Mouse (Mus musculus) forebrain, embryonic 15.5 days (tissue): ENCODE measurements around the gene Igdcc3. TPM values are rescaled to one million over a fixed set of nuclear protein-coding genes. Genes with fewer than 3 reads are reported as not detected.

Experiments used
- ATAC-seq: fragments of 200-750 bp; cut with Nextera tagmentation; replicated peaks from 2 replicates; pipeline ENCODE4 v1.8.0; 2017; ENCODE audit warnings: mild to moderate bottlenecking, moderate TSS enrichment, moderate library complexity
- H3K27ac ChIP-seq: fragments of 300-500 bp; sonication (generic); replicated peaks from 2 replicates; pipeline ENCODE4 v1.5.1; 2015; ENCODE audit warnings: mild to moderate bottlenecking, inconsistent platforms
- H3K27me3 ChIP-seq: fragments of 300-500 bp; sonication (generic); 2 replicates; pipeline ENCODE4 v1.6.1; 2015; ENCODE audit warnings: inconsistent platforms
- H3K36me3 ChIP-seq: fragments of 300-500 bp; sonication (generic); 2 replicates; pipeline ENCODE4 v1.6.1; 2015; ENCODE audit warnings: mild to moderate bottlenecking, inconsistent platforms
- H3K4me1 ChIP-seq: fragments of 300-500 bp; sonication (generic); 2 replicates; pipeline ENCODE4 v1.6.1; 2015; ENCODE audit warnings: inconsistent platforms
- H3K4me2 ChIP-seq: fragments of 300-500 bp; sonication (generic); replicated peaks from 2 replicates; pipeline ENCODE4 v1.6.1; 2015; ENCODE audit warnings: mild to moderate bottlenecking, inconsistent platforms
- H3K4me3 ChIP-seq: fragments of 300-500 bp; sonication (generic); 2 replicates; pipeline ENCODE4 v1.5.1; 2015; ENCODE audit warnings: mild to moderate bottlenecking, inconsistent platforms
- H3K9ac ChIP-seq: fragments of 300-500 bp; sonication (generic); replicated peaks from 2 replicates; pipeline ENCODE4 v1.6.1; 2015; ENCODE audit warnings: mild to moderate bottlenecking, inconsistent platforms
- H3K9me3 ChIP-seq: fragments of 300-500 bp; sonication (generic); 2 replicates; pipeline ENCODE4 v1.6.1; 2016; ENCODE audit warnings: inconsistent platforms
- WGBS: fragments of 180-500 bp; shearing (Covaris S2); methylation state at CpG from one replicate; pipeline ENCODE4 v1.1.7; 2015; ENCODE audit warnings: mixed read lengths; 5-methylcytosine and 5-hydroxymethylcytosine counted together
- polyA plus RNA-seq: library from polyadenylated mRNA; unstranded; fragments of >200 nt; fragmentation: Nextera tagmentation; extraction: Ambion mirVana; gene quantifications from 2 replicates; pipeline ENCODE4 v1.2.1, GENCODE M21; 2015

Gene Igdcc3
- polyA plus RNA-seq, 1 experiment from 2014 or later = 9.6 TPM

DNA sequence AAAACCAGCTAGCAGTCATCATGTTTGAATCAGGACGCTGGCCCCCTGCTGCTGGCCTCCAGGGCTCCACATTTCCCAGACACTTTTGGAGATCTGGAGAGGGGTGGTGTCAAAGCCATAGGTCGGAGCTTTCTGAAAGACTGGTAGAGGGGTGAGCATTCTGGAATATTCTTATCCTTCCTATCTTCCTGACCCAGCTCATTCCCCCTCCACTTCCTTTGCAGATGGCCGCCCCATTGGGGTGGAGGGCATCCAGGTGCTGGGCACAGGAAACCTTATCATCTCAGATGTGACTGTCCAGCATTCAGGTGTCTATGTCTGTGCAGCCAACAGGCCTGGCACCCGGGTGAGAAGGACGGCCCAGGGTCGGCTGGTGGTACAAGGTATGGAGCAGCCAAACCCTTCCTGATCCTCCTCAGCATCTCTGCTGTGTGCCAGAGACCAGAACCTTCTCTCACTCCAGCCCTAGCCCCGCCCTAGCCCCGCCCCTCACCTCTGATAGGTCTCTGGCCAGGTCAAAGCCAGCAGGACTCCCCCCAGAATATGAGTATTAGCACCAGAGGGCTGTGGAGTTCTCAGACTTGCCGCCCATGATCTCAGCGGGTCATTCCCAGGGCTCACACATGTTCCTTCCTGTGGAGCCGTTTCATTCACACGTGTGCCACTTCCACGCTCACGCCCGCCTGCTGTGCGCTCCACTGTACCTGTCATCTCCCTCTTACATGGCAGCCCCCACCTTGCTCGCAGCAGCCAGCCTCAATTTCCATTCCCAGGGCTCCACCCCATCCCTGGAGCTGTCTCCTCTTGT is 39.0 kb downstream of the Igdcc3 start:
- Histone ChIP-seq H3K4me3 (no peak overlapping the region), H3K27ac (peak overlapping the region; percentile 93), H3K4me1 (peaks cover 61% of the 10 kb centered on the region), H3K4me2 (peak overlapping the region; percentile 10; the same call in 1 of the 2 replicates), H3K27me3 (no peaks in the 10 kb centered on the region), H3K9me3 (no peaks in the 10 kb centered on the region), H3K36me3 (peaks cover 18% of the 10 kb centered on the region), H3K9ac (0 out of 2 replicates have a peak overlapping the region, but pooled peaks have one; percentile 13)
- ATAC-seq = no peak
- WGBS = 37% methylated on average over 17 of the region's 17 CpGs

DNA sequence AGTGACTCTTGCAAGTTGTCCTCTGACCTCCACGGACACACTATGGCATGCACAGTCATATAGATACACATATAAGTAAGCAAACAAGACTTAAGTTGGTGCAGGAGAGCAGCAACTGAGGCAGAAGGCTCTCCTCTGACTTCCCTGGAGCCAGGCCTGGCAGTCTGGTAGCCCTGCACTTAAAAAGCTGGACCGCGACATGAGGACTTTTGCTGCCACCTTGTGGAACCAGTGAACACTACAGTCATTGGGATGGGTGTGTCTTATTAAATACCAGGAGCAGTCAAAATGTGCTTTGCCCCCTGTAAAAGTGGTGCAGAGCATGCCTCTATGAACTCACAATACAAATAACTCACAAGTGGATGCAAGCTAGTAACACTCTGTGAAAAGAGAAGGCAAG is 47.6 kb downstream of the Igdcc3 start:
- Histone ChIP-seq H3K27me3 (no peaks in the 10 kb centered on the region), H3K9ac (no peak overlapping the region), H3K36me3 (peaks cover 13% of the 10 kb centered on the region), H3K4me3 (no peak overlapping the region), H3K27ac (no peak overlapping the region), H3K9me3 (no peaks in the 10 kb centered on the region), H3K4me2 (no peak overlapping the region), H3K4me1 (peaks cover 10% of the 10 kb centered on the region)
- ATAC-seq = peak; percentile 59; the same call in 1 of the 2 replicates
- WGBS = 5% methylated on average over 3 of the region's 3 CpGs

DNA sequence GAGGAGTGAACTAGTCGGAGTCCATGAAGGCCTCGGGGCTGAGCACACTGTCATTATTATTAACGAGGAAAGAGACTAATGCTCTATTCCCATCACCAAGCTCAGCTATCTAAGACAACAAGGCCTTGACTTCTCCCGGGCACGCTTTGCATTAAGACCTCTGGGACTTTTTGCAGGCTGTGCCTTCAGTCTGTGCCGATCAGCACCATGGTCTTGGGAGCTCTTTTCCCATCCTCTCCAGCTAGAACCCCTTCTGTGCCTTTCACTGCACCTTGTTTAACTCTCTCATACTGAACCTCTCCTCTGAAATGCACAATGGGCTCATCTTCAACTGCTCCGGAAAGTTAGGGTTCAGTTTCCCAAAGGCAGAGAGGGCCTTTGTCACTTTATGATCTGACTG is 49.3 kb downstream of the Igdcc3 start:
- 45% methylated on average over 7 of the region's 7 CpGs for WGBS
- peaks cover 13% of the 10 kb centered on the region for H3K4me1 ChIP-seq
- ATAC-seq = no peak
- H3K9me3 ChIP-seq = no peaks in the 10 kb centered on the region
- H3K27ac ChIP-seq = no peak overlapping the region
- H3K4me3 ChIP-seq = no peak overlapping the region
- H3K9ac ChIP-seq = no peak overlapping the region
- peaks cover under 1% of the 10 kb centered on the region for H3K36me3 ChIP-seq
- no peak overlapping the region for H3K4me2 ChIP-seq
- H3K27me3 ChIP-seq = no peaks in the 10 kb centered on the region

DNA sequence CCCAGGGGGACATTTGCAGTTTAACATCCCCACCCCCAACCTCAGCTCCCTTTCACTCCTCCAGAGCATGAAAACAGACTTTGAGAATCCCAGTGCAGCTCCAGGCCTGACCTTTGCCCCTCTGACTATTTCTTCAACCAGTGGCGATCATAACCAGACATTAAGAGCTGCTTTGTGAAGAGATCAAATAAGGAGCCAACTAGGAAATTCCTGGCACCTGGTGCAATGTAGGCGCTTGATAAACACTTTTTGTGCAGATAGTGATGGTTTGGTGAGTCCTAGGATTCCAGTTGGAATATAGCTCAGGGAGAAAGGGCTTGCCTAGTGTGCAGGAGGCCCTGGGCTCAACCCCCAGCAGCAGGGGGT is 50.4 kb downstream of the Igdcc3 start:
- H3K9ac ChIP-seq = no peak overlapping the region

DNA sequence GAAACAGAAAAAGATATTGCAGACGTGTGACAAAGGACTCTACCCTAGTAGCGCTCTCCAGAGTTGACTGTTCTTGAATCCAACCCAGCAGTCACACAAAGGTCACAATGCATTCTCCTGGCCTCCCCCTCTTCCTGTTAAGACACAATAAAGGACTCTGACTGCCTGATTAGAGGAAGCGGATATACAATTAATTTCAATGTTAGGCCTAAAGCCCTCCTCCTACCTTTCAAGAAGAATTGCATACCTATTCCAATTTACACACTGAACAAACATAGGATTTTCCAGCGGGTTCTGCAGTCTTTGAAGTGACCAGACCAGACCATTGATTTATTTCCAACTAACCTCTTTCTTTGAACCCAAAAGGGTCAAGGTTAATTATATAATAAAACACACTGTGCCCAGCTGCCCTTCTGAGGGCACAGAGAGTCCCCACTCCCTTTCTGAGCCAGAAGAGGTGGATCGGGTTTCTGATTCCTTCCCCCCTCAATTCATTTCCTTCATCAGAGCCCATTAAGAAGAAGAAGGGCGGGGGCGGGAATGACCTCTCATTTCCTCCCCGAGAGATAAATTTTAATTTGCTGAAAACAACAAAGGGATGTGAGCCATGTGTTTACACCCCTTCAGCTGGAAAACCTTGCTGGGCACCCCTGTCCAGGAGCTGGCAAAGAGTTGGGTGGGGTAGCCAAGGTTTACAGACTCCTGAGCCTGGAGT is 50.9 kb downstream of the Igdcc3 start:
- Histone ChIP-seq H3K36me3 (no peaks in the 10 kb centered on the region), H3K27ac (no peak overlapping the region), H3K27me3 (no peaks in the 10 kb centered on the region), H3K4me1 (peaks cover 25% of the 10 kb centered on the region), H3K9me3 (no peaks in the 10 kb centered on the region), H3K4me3 (no peak overlapping the region), H3K4me2 (no peak overlapping the region), H3K9ac (no peak overlapping the region)
- ATAC-seq = no peak
- 20% methylated on average over 8 of the region's 8 CpGs for WGBS

More for the DNA sequence above, 50.4 kb downstream of the Igdcc3 start:
- peaks cover 24% of the 10 kb centered on the region for H3K4me1 ChIP-seq
- no peaks in the 10 kb centered on the region for H3K9me3 ChIP-seq
- no peaks in the 10 kb centered on the region for H3K27me3 ChIP-seq
- H3K4me3 ChIP-seq = no peak overlapping the region
- WGBS = 25% methylated on average over 2 of the region's 2 CpGs
- H3K27ac ChIP-seq = no peak overlapping the region
- ATAC-seq = no peak
- no peaks in the 10 kb centered on the region for H3K36me3 ChIP-seq
- no peak overlapping the region for H3K4me2 ChIP-seq

DNA sequence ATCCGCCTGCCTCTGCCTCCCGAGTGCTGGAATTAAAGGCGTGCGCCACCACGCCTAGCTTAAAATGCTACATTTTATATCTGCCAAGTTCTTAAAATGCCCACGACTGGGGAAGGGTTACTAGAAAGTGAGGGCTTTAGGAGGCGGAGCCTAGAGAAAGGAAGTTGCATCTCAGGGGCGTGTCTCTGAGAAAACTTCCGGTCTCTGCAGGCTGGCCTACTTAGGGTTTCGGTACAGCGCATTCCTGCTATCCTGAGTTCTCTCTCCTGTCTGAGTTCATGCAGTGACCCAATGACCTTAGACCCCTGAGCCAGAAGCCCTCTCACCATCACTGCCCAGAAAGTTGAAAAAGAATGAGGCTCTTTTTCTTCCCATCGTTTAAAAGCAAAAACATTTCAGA is 52.2 kb downstream of the Igdcc3 start:
- 75% methylated on average over 12 of the region's 12 CpGs for WGBS
- H3K27ac ChIP-seq = no peak overlapping the region
- H3K27me3 ChIP-seq = no peaks in the 10 kb centered on the region
- no peak overlapping the region for H3K4me3 ChIP-seq
- no peak overlapping the region for H3K9ac ChIP-seq
- no peaks in the 10 kb centered on the region for H3K36me3 ChIP-seq
- H3K4me1 ChIP-seq = peaks cover 29% of the 10 kb centered on the region
- ATAC-seq = no peak
- H3K9me3 ChIP-seq = no peaks in the 10 kb centered on the region
- no peak overlapping the region for H3K4me2 ChIP-seq

DNA sequence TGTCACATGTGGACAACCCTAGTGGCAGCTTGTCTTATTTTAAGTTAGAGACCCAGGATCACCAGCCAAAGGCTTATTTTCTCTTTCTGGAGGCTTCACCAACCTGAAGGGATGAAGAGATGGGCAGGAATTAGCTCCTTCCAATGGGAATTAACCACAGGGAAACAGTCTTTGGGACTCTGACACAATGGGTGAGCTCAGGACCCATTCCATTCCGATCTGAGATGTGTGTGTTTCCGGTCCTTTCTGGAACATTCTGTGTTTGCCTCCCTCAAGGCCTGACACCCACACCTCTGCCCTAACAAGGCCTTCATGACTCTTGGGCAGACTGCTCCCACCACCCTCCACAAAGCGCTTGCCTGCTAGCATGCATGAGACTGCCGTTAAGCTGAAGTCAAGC is 54.1 kb downstream of the Igdcc3 start, which contains the start of gene Parp16:
TSS of gene Parp16 (plus strand) at position 301 of the 400 bp plus-strand sequence.
- no peaks in the 10 kb centered on the region for H3K36me3 ChIP-seq
- peak within 1 kb of the TSS; percentile 39; the same call in 1 of the 2 replicates for H3K4me2 ChIP-seq
- H3K4me3 ChIP-seq = no peak within 1 kb of the TSS
- H3K27ac ChIP-seq = peak within 1 kb of the TSS; percentile 85
- no peaks in the 10 kb centered on the region for H3K9me3 ChIP-seq
- no peak for ATAC-seq
- peaks cover 29% of the 10 kb centered on the region for H3K4me1 ChIP-seq
- peak within 1 kb of the TSS; percentile 27; the same call in 1 of the 2 replicates for H3K9ac ChIP-seq
- H3K27me3 ChIP-seq = no peaks in the 10 kb centered on the region
- WGBS = 81% methylated on average over 4 of the region's 4 CpGs

DNA sequence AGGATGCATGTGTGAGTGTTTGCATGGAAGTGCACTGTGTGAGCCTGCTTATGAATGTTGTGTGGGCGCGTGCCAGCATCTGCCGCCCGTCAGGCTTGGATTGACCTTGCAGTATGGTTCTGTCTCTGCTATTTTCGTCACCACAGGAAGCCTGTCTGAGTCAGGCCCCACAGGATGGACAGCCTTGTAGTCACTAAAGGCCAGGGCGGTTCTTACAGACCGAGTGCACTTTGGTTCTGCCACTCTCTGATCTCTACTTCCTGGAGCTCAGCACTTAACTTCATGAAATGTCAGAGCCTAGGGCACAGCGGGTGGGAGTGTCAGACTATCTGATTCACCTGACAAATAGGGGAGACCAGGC is 54.6 kb downstream of the Igdcc3 start:
- Histone ChIP-seq H3K4me1 (peaks cover 29% of the 10 kb centered on the region), H3K4me2 (no peak overlapping the region), H3K27me3 (no peaks in the 10 kb centered on the region), H3K36me3 (no peaks in the 10 kb centered on the region), H3K27ac (peak overlapping the region; percentile 85), H3K9ac (peak overlapping the region; percentile 27; the same call in 1 of the 2 replicates), H3K9me3 (no peaks in the 10 kb centered on the region), H3K4me3 (no peak overlapping the region)
- 0 out of 2 replicates have a peak, but pooled peaks have one; percentile 4 for ATAC-seq
- WGBS = 44% methylated on average over 8 of the region's 8 CpGs

DNA sequence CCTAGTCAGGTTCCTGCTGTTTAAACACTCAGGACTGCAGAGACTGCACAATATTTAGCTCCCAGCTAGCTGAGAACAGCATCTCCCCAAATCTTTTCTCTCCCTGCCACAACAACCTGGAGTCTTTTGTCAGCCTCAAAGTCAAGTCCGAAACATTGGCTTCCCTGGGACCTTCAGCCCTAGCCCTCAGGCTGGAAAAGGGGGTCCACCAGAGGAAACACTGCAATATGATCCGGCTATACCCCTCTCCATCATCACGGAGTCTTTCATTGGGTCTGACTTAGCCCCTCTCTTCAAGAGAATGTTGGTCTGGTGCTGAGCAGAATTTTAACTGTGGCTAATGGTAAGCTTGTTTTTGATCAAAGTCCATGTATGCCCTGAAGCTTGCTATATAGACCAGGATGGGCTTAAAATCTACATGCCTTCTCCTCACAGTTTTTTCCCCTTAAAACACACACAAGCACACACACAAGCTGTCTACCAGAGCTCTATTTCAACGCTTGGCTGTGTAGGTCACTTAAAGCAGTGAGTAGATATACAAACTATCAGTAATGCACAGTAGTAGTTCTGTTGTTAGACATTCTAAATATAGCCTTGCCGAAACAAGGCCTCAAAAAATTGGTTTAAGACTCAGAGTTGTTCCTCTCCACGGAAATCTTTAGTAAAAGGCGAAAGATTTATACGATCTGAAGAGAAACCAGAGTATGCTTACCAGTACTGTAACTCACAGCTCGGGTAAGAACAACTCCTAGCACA is 55.2 kb downstream of the Igdcc3 start:
- Histone ChIP-seq H3K27me3 (no peaks in the 10 kb centered on the region), H3K9me3 (no peaks in the 10 kb centered on the region), H3K4me2 (peak overlapping the region; percentile 39), H3K27ac (peak overlapping the region; percentile 85), H3K4me3 (peak overlapping the region; percentile 29), H3K4me1 (peaks cover 29% of the 10 kb centered on the region), H3K9ac (peak overlapping the region; percentile 30), H3K36me3 (no peaks in the 10 kb centered on the region)
- peak; percentile 83 for ATAC-seq
- WGBS = 5% methylated on average over 9 of the region's 9 CpGs

DNA sequence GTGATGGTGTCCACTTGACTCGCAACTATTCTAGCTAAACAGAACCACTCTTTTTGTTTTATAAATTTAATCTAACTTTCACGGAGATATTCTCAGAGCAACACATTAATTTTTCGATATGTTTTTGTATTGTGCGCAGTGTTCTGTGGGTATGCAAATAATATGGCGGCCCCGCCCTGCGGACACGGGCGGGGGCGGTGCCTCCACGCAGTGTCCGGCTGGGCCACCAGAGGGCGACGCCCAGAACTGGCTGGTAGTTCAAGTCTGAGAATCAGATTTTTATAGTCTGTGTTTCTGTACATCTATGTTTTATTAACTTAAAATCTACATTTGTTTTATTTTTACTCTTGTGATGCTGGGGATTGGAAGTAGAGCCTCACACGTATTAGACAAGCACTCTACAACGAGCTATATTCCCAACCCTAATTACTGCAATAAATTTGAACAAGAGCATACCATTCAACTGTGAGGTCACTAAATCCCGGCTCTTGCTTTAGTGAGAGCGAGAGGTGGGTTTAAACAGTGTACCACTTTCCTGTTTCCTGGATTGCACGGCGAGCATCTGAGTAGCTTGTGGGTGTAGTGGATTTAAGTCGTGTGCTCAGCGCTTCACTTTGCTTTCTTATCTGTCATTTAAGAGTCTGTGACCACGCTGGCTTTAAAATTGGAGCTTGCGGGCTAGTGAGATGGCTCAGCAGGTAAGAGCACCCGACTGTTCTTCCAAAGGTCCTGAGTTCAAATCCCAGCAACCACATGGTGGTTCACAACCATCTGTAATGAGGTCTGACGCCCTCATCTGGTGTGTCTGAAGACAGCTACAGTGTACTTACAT is 56.0 kb downstream of the Igdcc3 start:
- Histone ChIP-seq H3K9ac (peak overlapping the region; percentile 30; the same call in 1 of the 2 replicates), H3K27me3 (no peaks in the 10 kb centered on the region), H3K4me2 (peak overlapping the region; percentile 39), H3K36me3 (no peaks in the 10 kb centered on the region), H3K9me3 (no peaks in the 10 kb centered on the region), H3K27ac (peak overlapping the region; percentile 85), H3K4me3 (peak overlapping the region; percentile 29), H3K4me1 (peaks cover 22% of the 10 kb centered on the region)
- ATAC-seq = peak; percentile 73
- WGBS = 20% methylated on average over 26 of the region's 26 CpGs

DNA sequence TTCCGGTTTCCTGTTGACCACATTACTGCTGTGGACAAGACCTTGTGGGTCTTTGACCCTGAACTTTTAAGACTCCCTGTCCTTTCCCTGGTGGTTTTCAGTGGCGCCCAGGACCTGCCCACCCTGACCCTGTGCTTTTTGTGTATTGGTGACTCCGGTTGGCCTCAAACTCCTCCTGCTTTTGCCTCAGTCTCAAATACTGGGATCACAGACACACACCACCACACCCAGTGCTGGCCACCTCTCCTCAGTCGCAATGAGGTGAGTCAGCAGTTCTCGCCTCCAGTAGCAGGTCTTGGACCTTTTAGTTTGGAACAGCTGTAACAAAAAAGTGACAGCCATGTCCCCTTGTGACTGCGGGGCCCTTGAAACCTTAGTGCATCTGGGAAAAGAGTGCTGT is 56.8 kb downstream of the Igdcc3 start:
- ATAC-seq = no peak
- 90% methylated on average over 6 of the region's 6 CpGs for WGBS
- Histone ChIP-seq H3K36me3 (no peaks in the 10 kb centered on the region), H3K27ac (no peak overlapping the region), H3K27me3 (no peaks in the 10 kb centered on the region), H3K9ac (no peak overlapping the region), H3K4me2 (no peak overlapping the region), H3K4me1 (peaks cover 19% of the 10 kb centered on the region), H3K4me3 (no peak overlapping the region), H3K9me3 (no peaks in the 10 kb centered on the region)
